Mouse (Mus musculus): ENCODE results near the gene Zzef1. TPM values are rescaled to one million over a fixed set of nuclear protein-coding genes. Genes with fewer than 3 reads are reported as not detected.

Gene Zzef1
- total and polyA plus RNA-seq, 3 experiments: 10.5 to 20.8 (median 16.8) TPM

- Histone ChIP-seq H3K9ac (ENCODE audit: insufficient read depth, low read depth) (no peak overlapping the region), H3K27ac (ENCODE audit: insufficient read depth, low read depth) (no peak overlapping the region), H3K79me2 (replicated peaks; ENCODE audit: control insufficient read depth, extremely low read depth, insufficient read depth, poor library complexity, severe bottlenecking) (no peaks in the 10 kb centered on the region), H3K4me1 (ENCODE audit: control insufficient read depth in 1 of 2, insufficient read depth in 2 of 2) (no peaks in the 10 kb centered on the region), H3K27me3 (replicated peaks) (no peaks in the 10 kb centered on the region), H3K36me3 (replicated peaks in 1 of 2; ENCODE audit: control insufficient read depth in 1 of 2, insufficient read depth in 1 of 2, low read length in 1 of 2) (peaks cover 55 to 84% of the 10 kb centered on the region in 2 experiments), H3K4me3 (replicated peaks in 1 of 3; ENCODE audit: low read depth in 2 of 3, low read length in 2 of 3, poor library complexity in 1 of 3) (no peak overlapping the region), H3K9me3 (replicated peaks; ENCODE audit: low read length) (no peaks in the 10 kb centered on the region), H3K4me2 (ENCODE audit: insufficient read depth, low read depth, poor library complexity, severe bottlenecking) (no peak overlapping the region)
- DNase-seq (ENCODE audit: extremely low read depth): no peak
- in situ Hi-C loops (cut with MboI; ENCODE audit: low pct_ligation_motif_present, low pct_unique_long_range_greater_than_20kb, low sequenced_read_pairs) (no loop called here), dilution Hi-C loops (cut with MboI; ENCODE audit: extremely low pct_ligation_motif_present, extremely low pct_unique_long_range_greater_than_20kb, low sequenced_read_pairs) (no loop called here)
- no peak for TF ChIP-seq MAZ (IDR thresholded peaks at IDR 0.05; ENCODE audit: low read depth, low read length)
- no peak for TF ChIP-seq CHD1 (IDR thresholded peaks at IDR 0.05; ENCODE audit: low read depth, low read length)
- no peak for TF ChIP-seq ZC3H11A (IDR thresholded peaks at IDR 0.05; ENCODE audit: low read depth, low read length)
- no peak for TF ChIP-seq CHD2 (IDR thresholded peaks at IDR 0.05; ENCODE audit: low read length)
- no peak for TF ChIP-seq RCOR1 (conservative IDR thresholded peaks at IDR 0.05; ENCODE audit: low read depth, low read length)
- no peak for TF ChIP-seq NRF1 (IDR thresholded peaks at IDR 0.05; ENCODE audit: low read depth, low read length)
- no peak for TF ChIP-seq MYC (IDR thresholded peaks at IDR 0.05; ENCODE audit: low read depth, low read length)
- TF ChIP-seq JUN (IDR thresholded peaks at IDR 0.05; ENCODE audit: insufficient read depth, low read depth, low read length): no peak
- TF ChIP-seq USF2 (conservative IDR thresholded peaks at IDR 0.05; ENCODE audit: low read depth, low read length): no peak
- no peak for TF ChIP-seq BHLHE40 (IDR thresholded peaks at IDR 0.05; ENCODE audit: low read depth, low read length)
Measured at GRCm38 (mm10) chr11:72872061-72872460, 76.0 kb downstream of the Zzef1 start.

- in situ Hi-C loops (cut with MboI; ENCODE audit: low pct_ligation_motif_present, low pct_unique_long_range_greater_than_20kb, low sequenced_read_pairs) (no loop called here), dilution Hi-C loops (cut with MboI; ENCODE audit: extremely low pct_ligation_motif_present, extremely low pct_unique_long_range_greater_than_20kb, low sequenced_read_pairs) (no loop called here)
- Histone ChIP-seq H3K27me3 (replicated peaks) (no peaks in the 10 kb centered on the region), H3K9ac (ENCODE audit: insufficient read depth, low read depth) (no peak overlapping the region), H3K79me2 (replicated peaks; ENCODE audit: control insufficient read depth, extremely low read depth, insufficient read depth, poor library complexity, severe bottlenecking) (no peaks in the 10 kb centered on the region), H3K4me3 (replicated peaks in 1 of 3; ENCODE audit: low read depth in 2 of 3, low read length in 2 of 3, poor library complexity in 1 of 3) (no peak overlapping the region), H3K36me3 (replicated peaks in 1 of 2; ENCODE audit: control insufficient read depth in 1 of 2, insufficient read depth in 1 of 2, low read length in 1 of 2) (peaks cover 50 to 70% of the 10 kb centered on the region in 2 experiments), H3K4me2 (ENCODE audit: insufficient read depth, low read depth, poor library complexity, severe bottlenecking) (no peak overlapping the region), H3K9me3 (replicated peaks; ENCODE audit: low read length) (no peaks in the 10 kb centered on the region), H3K4me1 (ENCODE audit: control insufficient read depth in 1 of 2, insufficient read depth in 2 of 2) (peaks cover 0 to 3% of the 10 kb centered on the region in 2 experiments; a peak in 1 of 4 replicates), H3K27ac (ENCODE audit: insufficient read depth, low read depth) (no peak overlapping the region)
- DNase-seq (ENCODE audit: extremely low read depth): no peak
- no peak for TF ChIP-seq JUND (conservative IDR thresholded peaks at IDR 0.05; ENCODE audit: low read depth, low read length)
- no peak for TF ChIP-seq GABPA (IDR thresholded peaks at IDR 0.05; ENCODE audit: insufficient replicate concordance, low read depth, low read length)
- no peak for TF ChIP-seq MEF2A (IDR thresholded peaks at IDR 0.05; ENCODE audit: borderline replicate concordance, low read depth, low read length)
- no peak for TF ChIP-seq ZMIZ1 (IDR thresholded peaks at IDR 0.05; ENCODE audit: low read depth, low read length)
- no peak for TF ChIP-seq CHD1 (IDR thresholded peaks at IDR 0.05; ENCODE audit: low read depth, low read length)
- no peak for TF ChIP-seq TCF12 (IDR thresholded peaks at IDR 0.05; ENCODE audit: low read depth, low read length)
- no peak for TF ChIP-seq ETS1 (conservative IDR thresholded peaks at IDR 0.05; ENCODE audit: low read depth, low read length)
- no peak for TF ChIP-seq MAFK (IDR thresholded peaks at IDR 0.05; ENCODE audit: insufficient replicate concordance, low read length)
- no peak for TF ChIP-seq RAD21 (IDR thresholded peaks at IDR 0.05; ENCODE audit: low read depth, low read length)
- no peak for TF ChIP-seq E2F4 (IDR thresholded peaks at IDR 0.05; ENCODE audit: insufficient replicate concordance, low read depth, low read length)
- no peak for TF ChIP-seq USF1 (IDR thresholded peaks at IDR 0.05; ENCODE audit: low read depth, low read length)
- TF ChIP-seq MAZ (IDR thresholded peaks at IDR 0.05; ENCODE audit: low read depth, low read length): no peak
- TF ChIP-seq SIN3A (IDR thresholded peaks at IDR 0.05; ENCODE audit: low read length): no peak
- no peak for TF ChIP-seq CHD2 (IDR thresholded peaks at IDR 0.05; ENCODE audit: low read length)
- TF ChIP-seq POLR2A (IDR thresholded peaks at IDR 0.05; ENCODE audit: low read depth, low read length): no peak
- TF ChIP-seq NRF1 (IDR thresholded peaks at IDR 0.05; ENCODE audit: low read depth, low read length): no peak
Measured at GRCm38 (mm10) chr11:72892623-72893022, 96.6 kb downstream of the Zzef1 start.

Data from CH12.LX (cell line).